Mouse (Mus musculus) embryonic facial prominence, embryonic 10.5 days (tissue): ENCODE results near the gene Pyy. TPM values are rescaled to one million over a fixed set of nuclear protein-coding genes. Genes with fewer than 3 reads are reported as not detected.

Experiments used
- DNase-seq: peaks from one replicate; pipeline ENCODE4 v3.0.0-alpha.2; 2017; ENCODE audit warnings: low spot score
- H3K27ac ChIP-seq: fragments of 300-500 bp; sonication (generic); replicated peaks from 2 replicates; pipeline ENCODE4 v1.5.1; 2016; ENCODE audit warnings: mild to moderate bottlenecking
- H3K27me3 ChIP-seq: fragments of 300-500 bp; sonication (generic); replicated peaks from 2 replicates; pipeline ENCODE4 v1.6.1; 2016; ENCODE audit warnings: low read depth, mild to moderate bottlenecking; ENCODE audit not compliant: poor library complexity, severe bottlenecking
- H3K36me3 ChIP-seq: fragments of 300-500 bp; sonication (generic); replicated peaks from 2 replicates; pipeline ENCODE4 v1.6.1; 2016; ENCODE audit warnings: mild to moderate bottlenecking, moderate library complexity
- H3K4me1 ChIP-seq: fragments of 300-500 bp; sonication (generic); 2 replicates; pipeline ENCODE4 v1.6.1; 2016
- H3K4me3 ChIP-seq: fragments of 300-500 bp; sonication (generic); 2 replicates; pipeline ENCODE4 v1.5.1; 2016; ENCODE audit warnings: mild to moderate bottlenecking, moderate library complexity
- H3K9me3 ChIP-seq: fragments of 300-500 bp; sonication (generic); 2 replicates; pipeline ENCODE4 v1.6.1; 2016; ENCODE audit warnings: mild to moderate bottlenecking
- WGBS: fragments of 180-500 bp; shearing (Covaris S2); methylation state at CpG from one replicate; pipeline ENCODE4 v1.1.7; 2016; 5-methylcytosine and 5-hydroxymethylcytosine counted together
- polyA plus RNA-seq: library from polyadenylated mRNA; unstranded; fragments of >200 nt; fragmentation: Nextera tagmentation; extraction: Ambion mirVana; gene quantifications from 2 replicates; pipeline ENCODE4 v1.2.1, GENCODE M21; 2016

Gene Pyy
- polyA plus RNA-seq, result 0.32 and 0.49 TPM in 2 replicates

GRCm38 (mm10) chr11:102107732-102108131 lies at the start of gene Pyy:
Pyy (minus strand) TSS chr11:102107832.
- Histone ChIP-seq H3K9me3 (no peaks in the 10 kb centered on the region), H3K4me3 (peak within 1 kb of the TSS; percentile 45), H3K4me1 (peaks cover 19% of the 10 kb centered on the region), H3K36me3 (no peaks in the 10 kb centered on the region), H3K27ac (no peak within 1 kb of the TSS; the same call in none of the 2 replicates), H3K27me3 (peaks cover 83% of the 10 kb centered on the region)
- WGBS, result 12% methylated on average over 9 of the region's 9 CpGs
- DNase-seq, result no peak

GRCm38 (mm10) chr11:102156786-102157089 lies 49.1 kb upstream of the Pyy start:
- Histone ChIP-seq H3K27me3 (no peaks in the 10 kb centered on the region), H3K4me1 (peaks cover 12% of the 10 kb centered on the region), H3K9me3 (no peaks in the 10 kb centered on the region), H3K27ac (no peak overlapping the region), H3K36me3 (peaks cover 43% of the 10 kb centered on the region), H3K4me3 (peak overlapping the region; percentile 78)
- WGBS, result 8% methylated on average over 1 of the region's 1 CpGs
- no peak for DNase-seq

- under 1% methylated on average over 37 of the region's 37 CpGs for WGBS
These were observed 48.6 kb upstream of the Pyy start, which contains the start of gene Tmem101 for GRCm38 (mm10) chr11:102156039-102156785. Tmem101 (minus strand) TSS chr11:102156404.

GRCm38 (mm10) chr11:102147213-102147989 lies 39.8 kb upstream of the Pyy start:
- Histone ChIP-seq H3K4me3 (peak overlapping the region; percentile 53), H3K27ac (no peak overlapping the region), H3K9me3 (no peaks in the 10 kb centered on the region), H3K27me3 (peaks cover 79% of the 10 kb centered on the region), H3K4me1 (peaks cover 31% of the 10 kb centered on the region), H3K36me3 (peaks cover 4% of the 10 kb centered on the region)
- DNase-seq, result peak; percentile 47
- WGBS, result 14% methylated on average over 34 of the region's 34 CpGs

More at GRCm38 (mm10) chr11:102156039-102156785, 48.6 kb upstream of the Pyy start, which contains the start of gene Tmem101:
- Histone ChIP-seq H3K36me3 (peaks cover 38% of the 10 kb centered on the region), H3K4me1 (peaks cover 12% of the 10 kb centered on the region), H3K27ac (peak within 1 kb of the TSS; percentile 87), H3K9me3 (no peaks in the 10 kb centered on the region), H3K4me3 (peak within 1 kb of the TSS; percentile 78), H3K27me3 (no peaks in the 10 kb centered on the region)
- peak; percentile 89 for DNase-seq

- H3K4me3 ChIP-seq, result peak overlapping the region; percentile 53
These were observed 38.9 kb upstream of the Pyy start for GRCm38 (mm10) chr11:102146531-102146930.

GRCm38 (mm10) chr11:102146005-102146404 lies 38.4 kb upstream of the Pyy start:
- DNase-seq, result peak; percentile 32
- Histone ChIP-seq H3K36me3 (no peaks in the 10 kb centered on the region), H3K9me3 (no peaks in the 10 kb centered on the region), H3K4me1 (peaks cover 31% of the 10 kb centered on the region), H3K27ac (no peak overlapping the region), H3K27me3 (peaks cover 83% of the 10 kb centered on the region), H3K4me3 (peak overlapping the region; percentile 53)
- 5% methylated on average over 16 of the region's 16 CpGs for WGBS

More at GRCm38 (mm10) chr11:102146531-102146930, 38.9 kb upstream of the Pyy start:
- Histone ChIP-seq H3K27ac (no peak overlapping the region), H3K36me3 (no peaks in the 10 kb centered on the region), H3K27me3 (peaks cover 83% of the 10 kb centered on the region), H3K4me1 (peaks cover 31% of the 10 kb centered on the region), H3K9me3 (no peaks in the 10 kb centered on the region)
- WGBS, result 10% methylated on average over 17 of the region's 17 CpGs
- no peak for DNase-seq

- no peaks in the 10 kb centered on the region for H3K9me3 ChIP-seq
- 1% methylated on average over 50 of the region's 50 CpGs for WGBS
- peaks cover 31% of the 10 kb centered on the region for H3K4me1 ChIP-seq
These were observed 37.9 kb upstream of the Pyy start, which contains the start of gene Nags for GRCm38 (mm10) chr11:102145471-102146001. Nags (plus strand) TSS chr11:102145513.

GRCm38 (mm10) chr11:102144957-102145470 lies 37.4 kb upstream of the Pyy start:
- 24% methylated on average over 13 of the region's 13 CpGs for WGBS
- Histone ChIP-seq H3K27me3 (peaks cover 81% of the 10 kb centered on the region), H3K36me3 (no peaks in the 10 kb centered on the region), H3K27ac (no peak overlapping the region; the same call in 1 of the 2 replicates), H3K4me1 (peaks cover 31% of the 10 kb centered on the region), H3K4me3 (peak overlapping the region; percentile 53), H3K9me3 (no peaks in the 10 kb centered on the region)
- DNase-seq, result no peak

More at GRCm38 (mm10) chr11:102145471-102146001, 37.9 kb upstream of the Pyy start, which contains the start of gene Nags:
- Histone ChIP-seq H3K27me3 (peaks cover 83% of the 10 kb centered on the region), H3K27ac (no peak within 1 kb of the TSS; the same call in 1 of the 2 replicates), H3K4me3 (peak within 1 kb of the TSS; percentile 53), H3K36me3 (no peaks in the 10 kb centered on the region)
- DNase-seq, result peak; percentile 57

- Histone ChIP-seq H3K27ac (no peak overlapping the region), H3K4me1 (peaks cover 26% of the 10 kb centered on the region), H3K36me3 (no peaks in the 10 kb centered on the region), H3K27me3 (peaks cover 73% of the 10 kb centered on the region), H3K4me3 (no peak overlapping the region), H3K9me3 (no peaks in the 10 kb centered on the region)
- DNase-seq, result no peak
- 66% methylated on average over 7 of the region's 7 CpGs for WGBS
These were observed 34.7 kb upstream of the Pyy start for GRCm38 (mm10) chr11:102142355-102142754.

GRCm38 (mm10) chr11:102140508-102140907 lies 32.9 kb upstream of the Pyy start:
- Histone ChIP-seq H3K4me3 (no peak overlapping the region), H3K27me3 (peaks cover 66% of the 10 kb centered on the region)

GRCm38 (mm10) chr11:102138447-102138740 lies 30.8 kb upstream of the Pyy start:
- Histone ChIP-seq H3K36me3 (no peaks in the 10 kb centered on the region), H3K4me3 (peak overlapping the region; percentile 45), H3K4me1 (peaks cover 23% of the 10 kb centered on the region), H3K27ac (no peak overlapping the region), H3K27me3 (peaks cover 59% of the 10 kb centered on the region), H3K9me3 (no peaks in the 10 kb centered on the region)
- WGBS, result under 1% methylated on average over 18 of the region's 18 CpGs
- DNase-seq, result peak; percentile 80

More at GRCm38 (mm10) chr11:102140508-102140907, 32.9 kb upstream of the Pyy start:
- Histone ChIP-seq H3K36me3 (no peaks in the 10 kb centered on the region), H3K9me3 (no peaks in the 10 kb centered on the region), H3K4me1 (peaks cover 12% of the 10 kb centered on the region), H3K27ac (no peak overlapping the region)
- peak; percentile 71 for DNase-seq
- WGBS, result 2% methylated on average over 5 of the region's 5 CpGs
